In genomic region chr19:56908472-56909270, GRCm38 (mm10) we compare ENCODE assay signal across 8 mouse cellular contexts. TPM values are rescaled to one million over a fixed set of nuclear protein-coding genes. Genes with fewer than 3 reads are reported as not detected.
DNase-seq lines count a peak whose midpoint lies in the region; ATAC-seq and TF ChIP-seq lines count a peak whose summit lies in the region.

No protein-coding gene starts in this region.

- ATAC-seq in cerebellum, adult (ENCODE audit: insufficient number of reproducible peaks, low FRiP score, low TSS enrichment): peak; percentile 41; the same call in 1 of the 2 replicates

- TF ChIP-seq CTCF in cortical plate, adult 2 months (IDR thresholded peaks at IDR 0.05; ENCODE audit: extremely low read depth, insufficient read depth, low read length): peak; percentile 92

- intact Hi-C loops in left cerebral cortex, postnatal 25 days (cut with DNase I): loop anchor here (5.0 kb wide), 3 partner anchors 86 to 486 kb away; partner anchors contain the start of gene Ccdc186

- DNase-seq in cerebellum, adult 11-12 months: no peak
- DNase-seq in A20 (ENCODE audit: low read depth, low spot score): peak; percentile 40
- peak; percentile 46 for DNase-seq in induced T-regulatory cell, adult 2 months (ENCODE audit: low read depth)
- peak; percentile 28 to 55 for DNase-seq in left cerebral cortex, postnatal 25 days (ENCODE audit: low spot score in 2 of 2)
- DNase-seq in neural tube, embryonic 10.5 days (ENCODE audit: extremely low spot score, low spot score): peak; percentile 63
- no peak for DNase-seq in spleen, postnatal 14 days (ENCODE audit: low spot score in 2 of 2)

- no peak overlapping the region for H3K4me3 ChIP-seq in cortical plate, adult 2 months (ENCODE audit: insufficient read depth, low read length)

- no peak overlapping the region for H3K27ac ChIP-seq in cortical plate, adult 2 months (ENCODE audit: insufficient read depth, low read length)

- no peak for TF ChIP-seq POLR2A in cortical plate, adult 2 months (IDR thresholded peaks at IDR 0.05; ENCODE audit: extremely low read depth, insufficient read depth, low read length)

- no peaks in the 10 kb centered on the region for H3K4me1 ChIP-seq in cortical plate, adult 2 months (ENCODE audit: control insufficient read depth, insufficient read depth, low read length)

RNA-seq across cellular contexts. Expression of gene Vwa2, which starts 34.6 kb away (rescaled TPM):
- polyA plus RNA-seq in cortical plate, adult 2 months (2012; rRNA removed): 0.02 TPM in 1 of 2 replicates, not detected in the other
- not detected for total RNA-seq in left cerebral cortex, postnatal 25 days (2021)

Comparison
In these comparisons a context has a peak if more than half of its experiments do, and no peak if none do; other contexts are left out.
1. DNase-seq: peak in A20 (single experiment), induced T-regulatory cell, adult 2 months (single experiment), left cerebral cortex, postnatal 25 days (2 of 2) and neural tube, embryonic 10.5 days (single experiment); none in cerebellum, adult 11-12 months (single experiment) and spleen, postnatal 14 days (0 of 2).